Mouse (Mus musculus): ENCODE data around the gene Kif23.

Kif23 gene

DNA sequence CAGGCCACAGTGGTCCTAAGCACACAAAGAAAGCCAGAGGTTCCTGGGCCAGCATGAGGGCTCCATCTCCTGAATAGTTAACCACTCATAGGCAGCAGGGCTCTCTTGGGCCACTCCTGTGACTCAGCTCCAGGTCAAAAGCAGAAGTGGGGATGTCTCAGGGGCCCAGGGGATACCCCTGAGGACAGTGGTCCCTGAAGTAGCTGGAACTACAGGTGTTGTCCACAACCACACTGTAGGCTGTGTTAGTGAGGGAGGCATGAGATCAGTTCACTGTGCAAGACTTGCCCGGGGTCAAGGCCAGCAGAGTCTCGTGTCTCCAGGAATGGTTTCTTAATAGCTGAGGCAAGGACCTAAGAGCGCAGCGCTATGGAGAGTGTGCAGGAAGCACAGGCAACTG is 45.0 kb downstream of the Kif23 start:
- DNase-seq = no peak

DNA sequence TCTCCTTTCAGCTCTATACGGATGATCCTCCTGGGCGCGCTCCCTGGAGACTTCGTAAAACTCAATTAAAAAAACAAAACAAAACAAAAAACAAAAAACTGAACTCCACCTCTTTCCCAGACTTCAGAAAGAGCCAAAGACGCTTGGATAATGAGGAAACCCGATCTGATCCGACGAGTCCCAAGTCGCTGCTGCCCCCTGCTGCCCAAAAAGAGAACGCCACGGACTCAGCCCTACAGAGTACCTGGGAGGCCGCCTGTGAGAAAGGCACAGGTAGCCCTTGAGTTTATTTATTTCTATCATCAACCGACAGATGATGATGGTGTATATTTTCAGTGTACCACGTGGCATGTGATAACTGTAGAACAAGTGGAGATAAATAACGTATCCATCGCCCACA is 46.8 kb downstream of the Kif23 start:
- DNase-seq = peak; percentile 90

DNA sequence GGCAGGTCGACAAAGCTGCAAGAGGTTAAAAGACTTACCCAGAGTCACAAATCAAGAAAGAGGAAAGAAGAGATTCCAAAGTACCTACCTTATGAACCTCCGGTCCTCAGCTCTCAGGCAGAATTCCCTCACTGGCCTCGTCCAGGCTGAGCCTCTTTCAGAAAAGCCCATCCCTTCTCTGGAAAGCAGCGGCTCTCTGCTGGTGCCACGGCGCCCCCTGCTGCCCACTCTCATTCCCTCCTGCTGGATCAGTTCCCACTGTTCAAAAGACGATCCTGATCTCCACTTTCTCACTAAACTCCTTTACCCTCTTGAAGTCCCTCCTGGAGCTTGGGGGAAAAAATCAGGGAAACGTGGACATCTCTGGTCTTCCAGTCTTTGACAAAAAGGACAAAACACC is 48.2 kb downstream of the Kif23 start:
- peak; percentile 85 for DNase-seq

DNA sequence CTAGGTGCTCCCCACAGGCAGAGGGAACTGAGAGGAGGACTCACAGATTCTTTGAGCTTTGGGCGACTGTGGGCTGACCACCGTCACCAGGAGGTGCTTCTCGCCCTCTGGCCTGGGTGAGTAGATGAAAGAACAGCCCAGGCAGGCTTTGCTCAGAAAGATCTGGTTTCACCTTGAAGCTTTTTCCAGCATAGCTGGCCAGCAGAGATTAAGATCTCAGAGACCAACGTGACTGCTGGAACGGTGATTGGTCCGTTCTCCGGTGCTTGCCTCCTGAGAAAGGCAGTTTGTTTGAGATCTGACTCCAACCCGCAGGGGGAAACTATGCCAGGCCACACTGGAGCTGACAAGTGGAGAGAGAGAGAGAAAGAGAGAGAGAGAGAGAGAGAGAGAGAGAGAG is 51.6 kb downstream of the Kif23 start:
- peak; percentile 50 for DNase-seq

DNA sequence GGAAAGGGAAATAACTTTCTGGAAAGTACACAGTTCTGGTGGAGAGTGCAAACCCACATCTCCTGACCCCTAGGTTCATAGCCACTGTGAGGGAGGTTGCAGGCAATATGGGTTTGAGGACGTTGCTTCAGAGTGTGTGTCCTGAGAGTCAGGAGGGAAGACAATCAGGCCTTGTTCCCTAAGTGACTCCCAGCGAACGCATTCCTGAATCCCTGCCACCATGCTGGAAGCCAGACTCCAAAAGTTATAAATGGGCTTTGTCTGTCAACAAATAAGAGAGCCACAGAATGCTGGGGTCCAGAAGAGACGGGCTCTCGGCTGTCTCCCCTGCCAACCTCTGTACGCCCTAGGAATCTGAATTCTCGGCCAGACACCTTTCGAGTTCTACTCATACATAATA is 56.7 kb downstream of the Kif23 start:
- DNase-seq = no peak

DNA sequence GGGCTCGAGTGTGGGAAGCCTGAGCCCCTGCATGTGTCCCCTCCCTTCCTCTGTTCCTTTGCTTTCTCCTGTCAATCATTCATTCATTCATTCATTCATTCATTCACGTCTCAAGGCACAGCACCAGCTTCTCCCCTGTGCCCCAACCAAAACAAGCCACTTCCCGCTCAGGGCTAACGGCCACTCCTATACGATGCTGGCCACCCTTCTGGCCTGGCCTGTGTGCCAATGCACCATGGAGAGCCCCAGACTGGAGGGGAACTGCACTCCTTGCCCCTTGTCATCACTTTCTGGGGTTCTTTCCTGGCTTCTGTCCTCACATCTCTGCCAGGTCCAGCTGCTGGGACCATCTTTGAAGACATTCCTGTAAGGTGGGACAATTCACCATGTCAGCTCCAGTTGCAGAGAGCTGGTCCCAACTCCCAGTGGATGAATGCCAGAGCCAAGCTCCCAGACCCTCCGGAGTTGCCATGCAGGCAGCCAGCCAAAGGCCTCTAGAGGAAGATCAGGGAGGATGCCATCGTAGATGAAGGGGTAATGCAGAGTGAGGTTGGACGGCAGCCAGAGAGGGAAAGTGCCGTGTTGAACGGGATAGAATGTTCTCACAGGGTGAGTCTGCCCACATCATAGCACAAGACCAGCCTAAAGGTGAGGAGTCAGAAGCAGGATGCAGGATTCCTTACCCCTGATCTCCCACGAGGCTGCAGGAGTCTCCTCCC is 58.8 kb downstream of the Kif23 start:
- DNase-seq = no peak

DNA sequence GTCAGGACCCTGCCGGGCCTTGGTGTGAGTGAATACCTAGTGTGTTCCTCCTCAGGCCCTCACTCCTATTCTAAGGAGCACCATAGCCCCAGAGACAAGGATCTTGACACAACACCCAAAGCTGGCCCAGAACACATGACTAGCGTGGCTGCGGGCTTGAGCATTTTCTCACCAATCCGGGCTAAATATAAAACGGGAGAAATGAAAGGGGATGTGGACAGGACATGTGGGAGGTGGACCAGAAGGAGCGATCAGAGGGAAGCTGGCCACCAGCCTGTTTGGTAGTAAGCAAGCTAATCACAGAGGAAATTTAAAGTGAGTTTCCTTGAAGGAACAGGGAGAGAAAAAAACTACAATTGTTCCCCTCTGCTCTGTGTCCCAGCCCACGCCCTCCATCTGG is 60.6 kb downstream of the Kif23 start:
- no peak for DNase-seq

DNA sequence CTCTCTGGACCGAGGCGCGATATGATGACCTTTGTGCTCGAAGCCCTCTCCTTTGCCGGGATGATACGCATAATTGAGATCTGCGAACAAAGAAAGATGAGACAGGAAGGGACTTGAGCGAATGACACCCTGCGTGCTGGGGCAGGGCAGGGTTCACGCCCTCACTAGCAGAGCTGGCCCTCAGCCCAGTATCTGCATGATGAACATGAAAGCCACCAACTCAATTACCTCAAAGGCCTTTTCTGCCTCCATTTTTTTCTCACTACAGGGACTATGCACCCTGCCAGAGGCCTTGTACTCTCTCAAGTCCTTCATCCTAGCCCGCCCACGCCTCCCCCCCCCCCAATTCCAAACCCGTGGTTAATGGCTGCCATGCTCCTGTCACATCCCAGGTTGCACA is 61.6 kb downstream of the Kif23 start:
- DNase-seq = no peak

DNA sequence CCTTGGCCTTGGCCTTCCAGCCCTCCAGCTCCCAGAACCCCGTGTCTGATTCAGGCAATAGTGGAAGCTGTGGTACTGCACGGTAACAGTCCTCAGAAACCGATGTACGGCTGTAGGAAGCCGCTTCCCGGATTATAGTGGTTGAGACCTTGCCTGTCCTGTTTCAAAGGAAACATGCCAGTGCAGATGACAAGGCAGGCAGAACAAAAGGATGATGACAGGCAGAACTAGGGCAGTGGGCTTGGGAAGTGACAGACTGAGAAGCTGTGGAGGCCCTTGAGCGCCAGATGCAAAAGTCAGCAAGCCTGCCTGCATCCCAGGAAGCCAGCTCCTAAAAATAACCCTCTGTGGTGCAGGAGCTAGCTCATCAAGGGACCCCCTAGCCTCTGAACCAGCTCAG is 62.2 kb downstream of the Kif23 start:
- no peak for DNase-seq

DNA sequence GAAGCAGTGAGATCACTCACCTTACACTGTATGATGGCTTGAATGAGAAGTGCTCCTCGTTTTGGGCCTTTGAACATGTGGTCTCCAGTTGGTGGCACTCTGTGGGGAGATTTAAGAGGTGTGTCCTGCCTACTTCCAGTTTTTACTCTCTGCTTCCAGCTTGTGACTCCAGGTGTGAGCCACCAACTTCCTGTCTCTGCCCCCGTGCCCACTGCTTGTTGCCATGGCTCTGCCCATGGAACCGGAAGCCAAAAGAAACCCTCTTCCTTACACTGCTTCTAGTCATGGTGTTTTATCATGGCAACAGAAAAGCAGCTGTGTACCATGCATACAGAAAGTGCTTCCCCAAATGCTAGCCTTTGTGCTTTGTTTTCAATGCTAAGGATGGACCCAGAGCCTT is 64.4 kb downstream of the Kif23 start:
- DNase-seq = no peak

DNA sequence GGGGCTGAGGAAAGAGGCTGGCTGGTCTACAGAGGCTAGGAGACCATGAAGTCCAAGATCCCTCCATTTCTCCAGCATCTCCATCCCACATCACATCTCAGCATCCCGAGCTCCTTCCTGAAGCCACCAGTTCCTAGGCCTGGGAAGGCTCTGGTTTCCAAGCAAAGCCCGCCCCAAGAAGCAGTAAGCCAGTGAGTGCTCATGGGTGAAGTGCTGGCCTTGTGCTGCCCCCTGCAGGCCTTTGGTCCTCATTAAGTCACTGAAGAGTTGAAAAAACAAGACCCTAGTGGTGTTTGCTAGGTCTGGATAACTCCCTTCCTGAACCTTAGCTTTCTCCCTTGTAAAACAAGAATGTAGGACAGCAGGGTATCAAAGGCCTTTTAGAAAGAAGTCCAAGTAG is 67.7 kb downstream of the Kif23 start:
- DNase-seq = peak; percentile 70

DNA sequence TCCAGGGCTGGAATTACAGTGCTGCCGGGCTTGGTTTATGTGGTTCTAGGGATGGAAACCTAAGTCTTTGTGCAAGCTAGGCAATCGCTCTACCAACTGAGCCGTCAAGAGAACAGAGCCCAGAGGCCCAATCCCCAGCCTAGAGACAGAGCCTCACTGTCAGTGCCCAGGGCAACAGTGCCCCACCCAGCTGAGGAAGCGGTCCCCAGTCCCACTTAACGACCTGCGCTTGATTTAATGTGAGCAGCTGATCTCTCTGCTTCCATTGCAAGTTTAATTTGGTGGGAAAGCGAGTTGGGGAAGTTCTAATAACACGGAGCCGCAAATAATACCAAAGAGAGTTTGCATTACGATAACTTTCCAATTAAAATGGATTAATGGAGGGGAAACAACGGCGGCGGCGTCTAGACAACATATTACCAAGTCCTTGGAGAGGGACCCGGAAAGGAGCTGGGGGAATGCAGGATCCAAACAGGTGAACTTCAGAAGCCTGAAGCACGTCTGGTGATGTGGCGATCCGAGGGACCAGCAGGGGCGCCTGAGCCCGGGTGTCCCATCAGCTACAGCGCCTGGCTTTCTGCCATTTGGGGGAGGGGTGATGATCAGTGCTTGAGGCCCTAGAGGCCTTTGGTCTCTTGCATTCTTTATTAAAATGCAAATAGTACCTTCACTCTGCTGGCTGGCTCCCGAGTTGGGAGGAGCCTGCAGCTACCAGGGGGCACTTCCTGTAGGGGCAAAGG is 69.0 kb downstream of the Kif23 start:
- peak; percentile 48 for DNase-seq

DNA sequence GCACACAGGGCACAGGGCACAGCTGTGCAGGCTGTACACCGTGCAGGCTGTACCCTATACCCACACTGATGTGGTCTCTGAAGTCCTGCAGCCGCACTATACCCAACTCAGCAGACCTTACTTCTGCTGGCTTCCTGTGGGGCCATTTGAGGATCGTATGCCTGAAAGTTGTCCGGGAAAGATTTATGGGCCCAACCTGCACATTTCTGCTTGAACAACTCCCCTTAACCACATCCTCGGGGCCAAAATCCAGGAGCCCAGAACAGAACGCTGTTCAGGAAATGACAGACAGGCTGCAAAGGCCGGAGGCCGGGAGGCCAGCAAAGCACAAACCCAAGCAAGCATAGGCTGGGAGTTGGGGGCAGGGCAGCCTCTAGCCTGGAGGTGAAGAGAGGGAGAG is 73.2 kb downstream of the Kif23 start:
- peak; percentile 20 for DNase-seq

DNA sequence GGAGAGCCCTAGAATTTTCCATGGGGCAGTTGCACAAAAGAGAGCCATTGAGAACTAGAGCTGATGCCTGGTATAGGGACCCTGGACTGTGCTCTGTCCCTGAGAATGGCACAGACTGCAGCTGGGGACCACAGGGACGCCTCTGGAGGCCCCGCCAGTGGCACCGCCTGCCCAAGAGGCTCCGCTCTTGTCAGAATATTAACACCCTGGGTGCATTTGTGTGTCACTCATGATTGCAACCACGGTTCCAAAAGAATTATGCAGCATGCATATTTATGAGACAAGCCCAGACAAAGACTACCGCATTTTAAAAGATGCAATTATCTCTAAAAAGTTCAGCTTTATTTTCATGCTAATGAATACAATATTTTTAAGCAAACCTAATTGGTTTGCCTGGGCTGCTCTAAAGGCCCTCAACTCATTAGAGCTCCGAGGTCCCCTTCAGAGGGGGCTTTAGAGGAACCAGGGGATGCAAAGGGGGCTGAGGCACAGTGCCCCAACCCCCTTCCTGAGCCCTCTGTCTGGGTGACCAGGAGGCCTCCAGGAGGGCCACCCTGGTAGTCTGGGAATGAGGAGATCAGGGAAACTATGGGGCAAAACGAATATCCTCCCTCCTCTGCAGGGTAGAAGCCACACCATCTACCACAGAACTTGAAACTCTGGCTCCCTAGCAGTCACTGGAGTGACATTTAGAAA is 74.2 kb downstream of the Kif23 start:
- DNase-seq = no peak

DNA sequence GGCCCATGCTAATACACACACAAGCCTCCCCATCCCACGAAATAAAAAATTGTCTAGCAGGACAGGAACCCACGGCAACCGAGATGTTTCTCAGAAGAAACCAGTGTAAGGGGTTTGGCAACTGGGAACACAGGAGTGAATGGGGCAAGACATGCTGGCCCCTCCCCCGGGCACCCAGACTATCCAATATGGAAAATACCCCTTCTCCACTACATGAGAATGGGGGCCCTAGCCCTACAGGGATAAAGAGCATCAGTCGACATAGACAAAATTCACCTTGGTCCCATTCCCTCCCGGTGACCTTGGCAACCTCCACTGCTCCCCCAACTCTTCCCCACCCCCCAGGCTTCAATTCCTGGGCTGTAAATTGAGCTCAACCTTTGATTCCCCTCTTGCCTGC is 74.7 kb downstream of the Kif23 start:
- DNase-seq = no peak

DNA sequence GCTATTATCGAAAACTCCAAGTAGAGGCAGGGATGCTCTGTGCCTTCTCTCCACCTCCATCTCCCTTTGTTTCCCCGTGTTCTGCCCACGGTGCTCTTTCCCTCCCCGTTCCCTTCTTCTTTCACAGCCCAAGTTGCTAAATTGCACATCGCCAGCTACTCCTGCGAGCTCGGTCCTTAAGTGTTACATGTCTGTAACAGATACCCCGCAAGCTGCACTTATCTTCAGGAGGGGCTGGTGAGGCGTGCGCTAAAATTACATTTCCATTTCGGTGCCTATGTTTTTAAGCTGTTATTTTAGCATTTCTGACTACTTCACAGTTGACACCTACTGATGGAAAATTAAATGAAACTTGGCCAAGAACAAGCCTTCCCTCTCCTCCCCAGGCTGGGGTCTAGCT is 78.9 kb downstream of the Kif23 start:
- no peak for DNase-seq

All from kidney, adult 18-20 months (tissue).